Mouse (Mus musculus): Measurements from ENCODE around the gene Snx3.

- TF ChIP-seq CTCF (conservative IDR thresholded peaks at IDR 0.05; ENCODE audit: low read length) (peak; percentile 51), POU5F1 (IDR thresholded peaks at IDR 0.05; ENCODE audit: borderline replicate concordance, low read length) (no peak), NANOG (IDR thresholded peaks at IDR 0.05; ENCODE audit: borderline replicate concordance, low read length) (no peak)
Measured at GRCm38 (mm10) chr10:42454690-42455089, 47.1 kb upstream of the Snx3 start.
